Mouse (Mus musculus) heart, postnatal 0 days (tissue): ENCODE results near the gene Cryaa.

Experiments
- CTCF ChIP-seq: IDR thresholded peaks from 2 replicates; pipeline ENCODE4 v1.5.1; 2016; ENCODE audit warnings: antibody characterized with exemption, control low read depth, low read depth
- EP300 ChIP-seq: IDR thresholded peaks from 2 replicates; pipeline ENCODE4 v1.6.1; 2016; ENCODE audit warnings: antibody characterized with exemption, low read depth

- TF ChIP-seq CTCF (no peak), EP300 (no peak)
Observed at GRCm38 (mm10) chr17:31656682-31657081, 20.9 kb upstream of the Cryaa start.
